Mouse (Mus musculus) G1E (cell line): Measurements from ENCODE around the gene Timp3. TPM values are rescaled to one million over a fixed set of nuclear protein-coding genes. Genes with fewer than 3 reads are reported as not detected.

Experiments used
- ATAC-seq: 2 replicates; pipeline ENCODE4 v1.8.0; 2016; ENCODE audit warnings: mild to moderate bottlenecking; ENCODE audit not compliant: insufficient number of reproducible peaks, poor library complexity, low FRiP score, severe bottlenecking; ENCODE audit errors: extremely low read depth
- DNase-seq: peaks from one replicate; pipeline ENCODE4 v3.0.0; 2012; ENCODE audit warnings: low spot score
- H3K27me3 ChIP-seq: 2 replicates; pipeline ENCODE4 v1.6.1; 2012; ENCODE audit warnings: mild to moderate bottlenecking, low read length, inconsistent platforms; ENCODE audit not compliant: insufficient read depth
- H3K36me3 ChIP-seq: replicated peaks from 2 replicates; pipeline ENCODE3; 2012; ENCODE audit warnings: mild to moderate bottlenecking, inconsistent platforms
- H3K4me1 ChIP-seq: 2 replicates; pipeline ENCODE4 v1.6.1; 2012; ENCODE audit warnings: low read depth, low read length, inconsistent platforms, mixed read lengths; ENCODE audit not compliant: insufficient read depth
- H3K4me3 ChIP-seq: 2 replicates; pipeline ENCODE4 v1.5.1; 2012; ENCODE audit warnings: low read depth, mild to moderate bottlenecking, inconsistent platforms, low read length, moderate library complexity, mixed read lengths
- H3K9me3 ChIP-seq: replicated peaks from 2 replicates; pipeline ENCODE4 v1.6.1; 2012; ENCODE audit warnings: inconsistent platforms
- CTCF ChIP-seq: IDR thresholded peaks from 2 replicates; pipeline ENCODE4 v1.5.1; 2012; ENCODE audit warnings: low read depth, low read length, inconsistent platforms, mixed read lengths
- GATA1 ChIP-seq: IDR thresholded peaks from 2 replicates; pipeline ENCODE4 v1.6.1; 2012; ENCODE audit warnings: borderline replicate concordance, low read length, inconsistent platforms, mixed read lengths
- GATA2 ChIP-seq: IDR thresholded peaks from 2 replicates; pipeline ENCODE4 v1.6.1; 2012; ENCODE audit warnings: low read depth, low read length, inconsistent platforms, borderline replicate concordance
- POLR2AphosphoS5 ChIP-seq: IDR thresholded peaks from 2 replicates; pipeline ENCODE4 v1.6.1; 2012; ENCODE audit warnings: low read depth, low read length, inconsistent platforms; ENCODE audit not compliant: insufficient replicate concordance
- TAL1 ChIP-seq: conservative IDR thresholded peaks from 2 replicates; pipeline ENCODE4 v1.6.1; 2012; ENCODE audit warnings: low read depth, low read length, inconsistent platforms, mixed read lengths
- polyA plus RNA-seq: library from polyadenylated mRNA; stranded (reverse); fragments of >175 nt; gene quantifications from 2 replicates; pipeline ENCODE4 v1.2.3, GENCODE M21; 2012
- total RNA-seq, 2 experiments: library from RNA; stranded (forward) in 1 of 2; stranded (reverse) in 1 of 2; fragments of 200-1000 nt in 1 of 2; fragments of >200 nt in 1 of 2; fragmentation: Nextera tagmentation in 1 of 2; gene quantifications; 2 replicates each; pipeline ENCODE4 v1.2.3; 2014 to 2017

The Timp3 gene
- total and polyA plus RNA-seq, 3 experiments: 15.0 to 110 (median 15.7) TPM

- DNase-seq (no peak), ATAC-seq (no peak)
- TF ChIP-seq CTCF: no peak
- no peaks in the 10 kb centered on the region for H3K9me3 ChIP-seq
- peaks cover 6% of the 10 kb centered on the region; the same call in 1 of the 2 replicates for H3K27me3 ChIP-seq
- H3K4me1 ChIP-seq: peaks cover 3% of the 10 kb centered on the region; the same call in 1 of the 2 replicates
- no peak overlapping the region for H3K4me3 ChIP-seq
- H3K36me3 ChIP-seq: no peaks in the 10 kb centered on the region
Observed at GRCm38 (mm10) chr10:86392399-86392798, 92.2 kb downstream of the Timp3 start.

GRCm38 (mm10) chr10:86397577-86398346 lies 97.6 kb downstream of the Timp3 start:
- no peak for ATAC-seq
- Histone ChIP-seq H3K4me3 (no peak overlapping the region), H3K36me3 (no peaks in the 10 kb centered on the region), H3K4me1 (no peaks in the 10 kb centered on the region), H3K27me3 (peaks cover 3% of the 10 kb centered on the region; the same call in 1 of the 2 replicates), H3K9me3 (no peaks in the 10 kb centered on the region)
- no peak for TF ChIP-seq GATA1
- no peak for TF ChIP-seq TAL1
- no peak for TF ChIP-seq GATA2
- no peak for TF ChIP-seq CTCF
- TF ChIP-seq POLR2AphosphoS5: no peak
- DNase-seq: no peak

- ATAC-seq: no peak
Observed at GRCm38 (mm10) chr10:86398347-86398720, 98.2 kb downstream of the Timp3 start.

More at GRCm38 (mm10) chr10:86398347-86398720, 98.2 kb downstream of the Timp3 start:
- no peaks in the 10 kb centered on the region for H3K4me1 ChIP-seq
- DNase-seq: no peak
- TF ChIP-seq GATA2: no peak
- TF ChIP-seq POLR2AphosphoS5: no peak
- no peak for TF ChIP-seq TAL1
- TF ChIP-seq CTCF: no peak
- no peak for TF ChIP-seq GATA1
- H3K36me3 ChIP-seq: no peaks in the 10 kb centered on the region
- H3K4me3 ChIP-seq: no peak overlapping the region
- H3K27me3 ChIP-seq: peaks cover 3% of the 10 kb centered on the region; the same call in 1 of the 2 replicates
- no peaks in the 10 kb centered on the region for H3K9me3 ChIP-seq

Other genes with a start within 250 kb of the Timp3 start
- not detected in 2 replicates for gene Syn3, start 198.5 kb downstream of the Timp3 start, total RNA-seq (2014; fragmentation: Nextera tagmentation)
- 0.17 and 0.44 TPM in 2 replicates for gene Syn3, start 198.5 kb downstream of the Timp3 start, total RNA-seq (2017)
- 0.01 TPM in 1 of 2 replicates, not detected in the other for gene Syn3, start 198.5 kb downstream of the Timp3 start, polyA plus RNA-seq